Mouse (Mus musculus): ENCODE results near the gene Nfkb1. TPM values are rescaled to one million over a fixed set of nuclear protein-coding genes. Genes with fewer than 3 reads are reported as not detected.

Gene Nfkb1
- polyA plus RNA-seq, 1 experiment from 2014 or later: 13.7 TPM

GRCm38 (mm10) chr3:135726521-135727275 lies 35.4 kb upstream of the Nfkb1 start:
- Histone ChIP-seq H3K4me1 (ENCODE audit: control insufficient read depth, insufficient read depth, low read length) (no peaks in the 10 kb centered on the region), H3K4me3 (ENCODE audit: low read length) (no peak overlapping the region), H3K27me3 (replicated peaks; ENCODE audit: control insufficient read depth, insufficient read depth, low read length) (no peaks in the 10 kb centered on the region), H3K4me2 (ENCODE audit: low read depth, low read length) (no peak overlapping the region), H3K9me3 (ENCODE audit: control insufficient read depth, low read length) (no peaks in the 10 kb centered on the region), H3K9ac (ENCODE audit: low read depth, low read length) (no peak overlapping the region), H3K27ac (ENCODE audit: low read length) (no peak overlapping the region), H3K36me3 (ENCODE audit: control insufficient read depth, insufficient read depth, low read length) (no peaks in the 10 kb centered on the region)
- 79% methylated on average over 7 of the region's 7 CpGs for WGBS
- ATAC-seq: no peak

- Histone ChIP-seq H3K4me3 (ENCODE audit: low read length) (no peak overlapping the region), H3K27ac (ENCODE audit: low read length) (no peak overlapping the region), H3K36me3 (ENCODE audit: control insufficient read depth, insufficient read depth, low read length) (no peaks in the 10 kb centered on the region), H3K4me1 (ENCODE audit: control insufficient read depth, insufficient read depth, low read length) (no peaks in the 10 kb centered on the region), H3K27me3 (replicated peaks; ENCODE audit: control insufficient read depth, insufficient read depth, low read length) (no peaks in the 10 kb centered on the region), H3K4me2 (ENCODE audit: low read depth, low read length) (no peak overlapping the region), H3K9me3 (ENCODE audit: control insufficient read depth, low read length) (no peaks in the 10 kb centered on the region), H3K9ac (ENCODE audit: low read depth, low read length) (no peak overlapping the region)
- ATAC-seq: no peak
- 84% methylated on average over 15 of the region's 15 CpGs for WGBS
Measured at GRCm38 (mm10) chr3:135726023-135726422, 34.7 kb upstream of the Nfkb1 start.

- WGBS: 85% methylated on average over 2 of the region's 2 CpGs
- Histone ChIP-seq H3K27me3 (replicated peaks; ENCODE audit: control insufficient read depth, insufficient read depth, low read length) (no peaks in the 10 kb centered on the region), H3K9me3 (ENCODE audit: control insufficient read depth, low read length) (no peaks in the 10 kb centered on the region), H3K4me1 (ENCODE audit: control insufficient read depth, insufficient read depth, low read length) (peaks cover 6% of the 10 kb centered on the region; the same call in 1 of the 2 replicates), H3K9ac (ENCODE audit: low read depth, low read length) (no peak overlapping the region), H3K4me2 (ENCODE audit: low read depth, low read length) (no peak overlapping the region), H3K36me3 (ENCODE audit: control insufficient read depth, insufficient read depth, low read length) (no peaks in the 10 kb centered on the region), H3K27ac (ENCODE audit: low read length) (no peak overlapping the region), H3K4me3 (ENCODE audit: low read length) (no peak overlapping the region)
- ATAC-seq: no peak
Measured at GRCm38 (mm10) chr3:135722104-135722503, 30.8 kb upstream of the Nfkb1 start.

- Histone ChIP-seq H3K27ac (ENCODE audit: low read length) (no peak overlapping the region), H3K36me3 (ENCODE audit: control insufficient read depth, insufficient read depth, low read length) (no peaks in the 10 kb centered on the region)
- 94% methylated on average over 3 of the region's 3 CpGs for WGBS
Measured at GRCm38 (mm10) chr3:135719969-135720368, 28.6 kb upstream of the Nfkb1 start.

GRCm38 (mm10) chr3:135719179-135719532 lies 27.8 kb upstream of the Nfkb1 start:
- H3K27me3 ChIP-seq (replicated peaks; ENCODE audit: control insufficient read depth, insufficient read depth, low read length): no peaks in the 10 kb centered on the region
- no peak overlapping the region for H3K4me3 ChIP-seq (ENCODE audit: low read length)
- peaks cover 6% of the 10 kb centered on the region; the same call in 1 of the 2 replicates for H3K4me1 ChIP-seq (ENCODE audit: control insufficient read depth, insufficient read depth, low read length)
- H3K27ac ChIP-seq (ENCODE audit: low read length): no peak overlapping the region
- ATAC-seq: peak; percentile 55; the same call in 1 of the 2 replicates
- no peaks in the 10 kb centered on the region for H3K36me3 ChIP-seq (ENCODE audit: control insufficient read depth, insufficient read depth, low read length)
- no peak overlapping the region for H3K9ac ChIP-seq (ENCODE audit: low read depth, low read length)
- 61% methylated on average over 6 of the region's 6 CpGs for WGBS
- H3K9me3 ChIP-seq (ENCODE audit: control insufficient read depth, low read length): no peaks in the 10 kb centered on the region
- H3K4me2 ChIP-seq (ENCODE audit: low read depth, low read length): no peak overlapping the region

More at GRCm38 (mm10) chr3:135719969-135720368, 28.6 kb upstream of the Nfkb1 start:
- ATAC-seq: no peak
- peaks cover 6% of the 10 kb centered on the region; the same call in 1 of the 2 replicates for H3K4me1 ChIP-seq (ENCODE audit: control insufficient read depth, insufficient read depth, low read length)
- H3K4me3 ChIP-seq (ENCODE audit: low read length): no peak overlapping the region
- H3K4me2 ChIP-seq (ENCODE audit: low read depth, low read length): no peak overlapping the region
- no peak overlapping the region for H3K9ac ChIP-seq (ENCODE audit: low read depth, low read length)
- H3K27me3 ChIP-seq (replicated peaks; ENCODE audit: control insufficient read depth, insufficient read depth, low read length): no peaks in the 10 kb centered on the region
- H3K9me3 ChIP-seq (ENCODE audit: control insufficient read depth, low read length): no peaks in the 10 kb centered on the region

- Histone ChIP-seq H3K4me1 (ENCODE audit: control insufficient read depth, insufficient read depth, low read length) (peaks cover 6% of the 10 kb centered on the region; the same call in 1 of the 2 replicates), H3K27ac (ENCODE audit: low read length) (no peak overlapping the region), H3K36me3 (ENCODE audit: control insufficient read depth, insufficient read depth, low read length) (no peaks in the 10 kb centered on the region), H3K4me2 (ENCODE audit: low read depth, low read length) (no peak overlapping the region), H3K27me3 (replicated peaks; ENCODE audit: control insufficient read depth, insufficient read depth, low read length) (no peaks in the 10 kb centered on the region), H3K9me3 (ENCODE audit: control insufficient read depth, low read length) (no peaks in the 10 kb centered on the region), H3K4me3 (ENCODE audit: low read length) (no peak overlapping the region), H3K9ac (ENCODE audit: low read depth, low read length) (no peak overlapping the region)
- 52% methylated on average over 6 of the region's 6 CpGs for WGBS
- peak; percentile 62; the same call in 1 of the 2 replicates for ATAC-seq
Measured at GRCm38 (mm10) chr3:135718323-135719178, 27.2 kb upstream of the Nfkb1 start.

- no peak overlapping the region for H3K4me3 ChIP-seq (ENCODE audit: low read length)
- H3K36me3 ChIP-seq (ENCODE audit: control insufficient read depth, insufficient read depth, low read length): no peaks in the 10 kb centered on the region
- no peaks in the 10 kb centered on the region for H3K27me3 ChIP-seq (replicated peaks; ENCODE audit: control insufficient read depth, insufficient read depth, low read length)
- no peak overlapping the region for H3K4me2 ChIP-seq (ENCODE audit: low read depth, low read length)
- H3K27ac ChIP-seq (ENCODE audit: low read length): no peak overlapping the region
- no peak for ATAC-seq
- H3K9me3 ChIP-seq (ENCODE audit: control insufficient read depth, low read length): no peaks in the 10 kb centered on the region
- H3K9ac ChIP-seq (ENCODE audit: low read depth, low read length): no peak overlapping the region
- 29% methylated on average over 4 of the region's 4 CpGs for WGBS
- H3K4me1 ChIP-seq (ENCODE audit: control insufficient read depth, insufficient read depth, low read length): no peaks in the 10 kb centered on the region
Measured at GRCm38 (mm10) chr3:135713016-135713950, 21.9 kb upstream of the Nfkb1 start.

GRCm38 (mm10) chr3:135711613-135712012 lies 20.3 kb upstream of the Nfkb1 start:
- H3K4me1 ChIP-seq (ENCODE audit: control insufficient read depth, insufficient read depth, low read length): no peaks in the 10 kb centered on the region
- no peak for ATAC-seq
- no peaks in the 10 kb centered on the region for H3K36me3 ChIP-seq (ENCODE audit: control insufficient read depth, insufficient read depth, low read length)
- H3K27ac ChIP-seq (ENCODE audit: low read length): no peak overlapping the region
- H3K4me2 ChIP-seq (ENCODE audit: low read depth, low read length): no peak overlapping the region
- WGBS: 89% methylated on average over 4 of the region's 4 CpGs
- H3K4me3 ChIP-seq (ENCODE audit: low read length): no peak overlapping the region
- H3K27me3 ChIP-seq (replicated peaks; ENCODE audit: control insufficient read depth, insufficient read depth, low read length): no peaks in the 10 kb centered on the region
- H3K9ac ChIP-seq (ENCODE audit: low read depth, low read length): no peak overlapping the region
- no peaks in the 10 kb centered on the region for H3K9me3 ChIP-seq (ENCODE audit: control insufficient read depth, low read length)

Measured in intestine, embryonic 16.5 days (tissue).